Mouse (Mus musculus): ENCODE measurements at regions not wholly inside any gene's neighbourhood (a gene's known extent, or its start where the extent isn't known, plus 50 kb on each side); places are given as distances from the start of the nearest gene placed in this dataset.

- Histone ChIP-seq H3K27me3 (ENCODE audit: control insufficient read depth) (no peaks in the 10 kb centered on the region), H3K4me1 (ENCODE audit: control insufficient read depth) (no peaks in the 10 kb centered on the region), H3K9me3 (ENCODE audit: control insufficient read depth, low read length) (no peaks in the 10 kb centered on the region; the same call in 1 of the 2 replicates), H3K36me3 (ENCODE audit: control insufficient read depth) (no peaks in the 10 kb centered on the region), H3K4me3 (replicated peaks) (no peak overlapping the region)
- TF ChIP-seq TAL1 (IDR thresholded peaks at IDR 0.05; ENCODE audit: low read length), result no peak
- TF ChIP-seq GATA1 (IDR thresholded peaks at IDR 0.05; ENCODE audit: low read length), result no peak
Observed at GRCm38 (mm10) chr2:117827278-117827677, 284.4 kb upstream of the Thbs1 start.

- Histone ChIP-seq H3K4me3 (replicated peaks) (no peak overlapping the region), H3K9me3 (ENCODE audit: control insufficient read depth, low read length) (no peaks in the 10 kb centered on the region), H3K36me3 (ENCODE audit: control insufficient read depth) (no peaks in the 10 kb centered on the region), H3K27me3 (ENCODE audit: control insufficient read depth) (no peaks in the 10 kb centered on the region), H3K4me1 (ENCODE audit: control insufficient read depth) (no peaks in the 10 kb centered on the region)
- TF ChIP-seq TAL1 (IDR thresholded peaks at IDR 0.05; ENCODE audit: low read length) (no peak), GATA1 (IDR thresholded peaks at IDR 0.05; ENCODE audit: low read length) (no peak)
Observed at GRCm38 (mm10) chr2:117838387-117838786, 273.3 kb upstream of the Thbs1 start.

- TF ChIP-seq TAL1 (IDR thresholded peaks at IDR 0.05; ENCODE audit: low read length) (no peak), GATA1 (IDR thresholded peaks at IDR 0.05; ENCODE audit: low read length) (no peak)
Observed at GRCm38 (mm10) chr2:117840406-117840805, 271.3 kb upstream of the Thbs1 start.

GRCm38 (mm10) chr2:117842309-117842986 lies 269.2 kb upstream of the Thbs1 start:
- H3K4me1 ChIP-seq (ENCODE audit: control insufficient read depth), result no peaks in the 10 kb centered on the region
- TF ChIP-seq GATA1 (IDR thresholded peaks at IDR 0.05; ENCODE audit: low read length), result no peak
- TF ChIP-seq TAL1 (IDR thresholded peaks at IDR 0.05; ENCODE audit: low read length), result no peak
- no peak overlapping the region for H3K4me3 ChIP-seq (replicated peaks)
- H3K36me3 ChIP-seq (ENCODE audit: control insufficient read depth), result no peaks in the 10 kb centered on the region
- no peaks in the 10 kb centered on the region for H3K27me3 ChIP-seq (ENCODE audit: control insufficient read depth)
- H3K9me3 ChIP-seq (ENCODE audit: control insufficient read depth, low read length), result no peaks in the 10 kb centered on the region

More at GRCm38 (mm10) chr2:117840406-117840805, 271.3 kb upstream of the Thbs1 start:
- Histone ChIP-seq H3K36me3 (ENCODE audit: control insufficient read depth) (no peaks in the 10 kb centered on the region), H3K9me3 (ENCODE audit: control insufficient read depth, low read length) (no peaks in the 10 kb centered on the region), H3K4me1 (ENCODE audit: control insufficient read depth) (no peaks in the 10 kb centered on the region), H3K4me3 (replicated peaks) (no peak overlapping the region), H3K27me3 (ENCODE audit: control insufficient read depth) (no peaks in the 10 kb centered on the region)

- H3K4me1 ChIP-seq (ENCODE audit: control insufficient read depth), result no peaks in the 10 kb centered on the region
- no peaks in the 10 kb centered on the region for H3K36me3 ChIP-seq (ENCODE audit: control insufficient read depth)
- H3K27me3 ChIP-seq (ENCODE audit: control insufficient read depth), result no peaks in the 10 kb centered on the region
- no peak overlapping the region for H3K4me3 ChIP-seq (replicated peaks)
- TF ChIP-seq TAL1 (IDR thresholded peaks at IDR 0.05; ENCODE audit: low read length) (no peak), GATA1 (IDR thresholded peaks at IDR 0.05; ENCODE audit: low read length) (no peak)
- H3K9me3 ChIP-seq (ENCODE audit: control insufficient read depth, low read length), result peaks cover 8% of the 10 kb centered on the region; the same call in 1 of the 2 replicates
Observed at GRCm38 (mm10) chr2:117852442-117852841, 259.2 kb upstream of the Thbs1 start.

GRCm38 (mm10) chr2:117862301-117862700 lies 249.4 kb upstream of the Thbs1 start:
- Histone ChIP-seq H3K36me3 (ENCODE audit: control insufficient read depth) (no peaks in the 10 kb centered on the region), H3K4me3 (replicated peaks) (no peak overlapping the region), H3K9me3 (ENCODE audit: control insufficient read depth, low read length) (no peaks in the 10 kb centered on the region), H3K27me3 (ENCODE audit: control insufficient read depth) (no peaks in the 10 kb centered on the region), H3K4me1 (ENCODE audit: control insufficient read depth) (no peaks in the 10 kb centered on the region)
- TF ChIP-seq TAL1 (IDR thresholded peaks at IDR 0.05; ENCODE audit: low read length) (no peak), GATA1 (IDR thresholded peaks at IDR 0.05; ENCODE audit: low read length) (no peak)

- Histone ChIP-seq H3K9me3 (ENCODE audit: control insufficient read depth, low read length) (no peaks in the 10 kb centered on the region), H3K36me3 (ENCODE audit: control insufficient read depth) (no peaks in the 10 kb centered on the region)
- TF ChIP-seq TAL1 (IDR thresholded peaks at IDR 0.05; ENCODE audit: low read length), result no peak
- no peak for TF ChIP-seq GATA1 (IDR thresholded peaks at IDR 0.05; ENCODE audit: low read length)
Observed at GRCm38 (mm10) chr2:117865119-117865518, 246.6 kb upstream of the Thbs1 start.

GRCm38 (mm10) chr2:117866946-117867345 lies 244.7 kb upstream of the Thbs1 start:
- Histone ChIP-seq H3K36me3 (ENCODE audit: control insufficient read depth) (no peaks in the 10 kb centered on the region), H3K4me3 (replicated peaks) (no peak overlapping the region), H3K27me3 (ENCODE audit: control insufficient read depth) (no peaks in the 10 kb centered on the region), H3K9me3 (ENCODE audit: control insufficient read depth, low read length) (no peaks in the 10 kb centered on the region), H3K4me1 (ENCODE audit: control insufficient read depth) (no peaks in the 10 kb centered on the region)
- TF ChIP-seq TAL1 (IDR thresholded peaks at IDR 0.05; ENCODE audit: low read length) (no peak), GATA1 (IDR thresholded peaks at IDR 0.05; ENCODE audit: low read length) (no peak)

More at GRCm38 (mm10) chr2:117865119-117865518, 246.6 kb upstream of the Thbs1 start:
- no peaks in the 10 kb centered on the region for H3K4me1 ChIP-seq (ENCODE audit: control insufficient read depth)
- no peaks in the 10 kb centered on the region for H3K27me3 ChIP-seq (ENCODE audit: control insufficient read depth)
- no peak overlapping the region for H3K4me3 ChIP-seq (replicated peaks)

- Histone ChIP-seq H3K9me3 (ENCODE audit: control insufficient read depth, low read length) (no peaks in the 10 kb centered on the region), H3K36me3 (ENCODE audit: control insufficient read depth) (no peaks in the 10 kb centered on the region), H3K27me3 (ENCODE audit: control insufficient read depth) (no peaks in the 10 kb centered on the region), H3K4me1 (ENCODE audit: control insufficient read depth) (no peaks in the 10 kb centered on the region), H3K4me3 (replicated peaks) (no peak overlapping the region)
- no peak for TF ChIP-seq TAL1 (IDR thresholded peaks at IDR 0.05; ENCODE audit: low read length)
- TF ChIP-seq GATA1 (IDR thresholded peaks at IDR 0.05; ENCODE audit: low read length), result no peak
Observed at GRCm38 (mm10) chr2:117867409-117867808, 244.3 kb upstream of the Thbs1 start.

Measured in erythroblast, embryonic 14.5 days (primary cell).